Mouse (Mus musculus) ES-Bruce4 (cell line): ENCODE measurements around the gene Oog4.

Experiments used
- CTCF ChIP-seq: IDR thresholded peaks from one replicate; pipeline ENCODE4 v1.8.1; 2011; ENCODE audit warnings: low read depth, low read length
- EP300 ChIP-seq: IDR thresholded peaks from 2 replicates; pipeline ENCODE4 v1.6.1; 2011; ENCODE audit warnings: low read depth, low read length; ENCODE audit not compliant: insufficient read depth
- POLR2A ChIP-seq: IDR thresholded peaks from one replicate; pipeline ENCODE4 v1.8.1; 2011; ENCODE audit warnings: low read length; ENCODE audit not compliant: insufficient read depth

DNA sequence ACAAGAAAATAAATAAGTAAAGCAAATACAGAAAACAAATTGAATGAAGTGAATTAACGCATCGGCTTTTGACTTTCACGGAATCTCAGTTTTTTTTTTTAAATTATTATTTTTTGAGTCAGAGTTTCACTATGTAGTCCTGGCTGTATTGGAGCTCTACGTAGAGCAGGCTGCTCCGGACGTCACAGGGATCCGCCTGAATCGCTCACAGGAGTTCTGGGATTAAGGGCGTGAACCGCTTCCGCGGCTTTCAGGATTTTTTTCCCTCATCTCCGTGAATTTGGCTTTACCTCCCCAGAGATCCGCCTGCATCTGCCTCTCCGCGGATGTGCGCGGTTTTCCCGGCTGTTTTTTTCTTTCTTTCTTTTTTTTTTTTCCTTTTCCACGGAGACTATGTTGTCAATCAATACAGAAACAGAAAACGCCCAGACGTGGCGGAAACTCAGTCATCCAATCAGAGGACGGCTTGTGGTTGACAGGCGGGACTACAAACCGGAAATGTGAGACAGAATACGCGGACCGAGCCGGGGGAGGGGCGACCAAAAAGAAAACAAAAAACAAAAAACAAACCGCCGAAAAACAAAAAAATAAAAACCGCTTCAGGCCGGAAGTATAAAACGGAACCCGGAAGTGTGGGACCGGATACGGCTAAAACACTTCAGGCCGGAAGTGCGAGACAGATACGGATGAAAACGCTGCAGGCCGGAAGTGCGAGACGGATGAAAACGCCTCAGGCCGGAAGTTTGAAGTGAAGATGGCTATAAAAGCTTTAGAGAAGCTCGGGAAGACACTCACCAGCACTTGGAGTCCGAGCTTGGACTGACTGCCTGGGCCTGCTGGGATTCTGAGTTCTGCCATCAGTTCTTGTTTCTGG, 37.7 kb downstream of the Oog4 start, which contains the start of gene Pramef8:
- TF ChIP-seq CTCF (no peak), EP300 (no peak), POLR2A (no peak)
